In genomic region chr14:105860276-105860675, GRCm38 (mm10) we compare ENCODE assay signal across 29 mouse cellular contexts. TPM values are rescaled to one million over a fixed set of nuclear protein-coding genes. Genes with fewer than 3 reads are reported as not detected.
DNase-seq lines count a peak whose midpoint lies in the region; ATAC-seq and TF ChIP-seq lines count a peak whose summit lies in the region.
"Had no signal": no experiment of that assay in that cellular context is flagged by ENCODE, and none has a peak within 500 bp of the region (broad histone marks: within the 10 kb centered on the region; RNA-seq: fewer than 3 reads in every experiment).

No protein-coding gene starts in this region.

- H3K4me2 ChIP-seq in midbrain, embryonic 11.5 days = no peak overlapping the region
- no peak overlapping the region for H3K4me2 ChIP-seq in midbrain, postnatal 0 days (ENCODE audit: low read depth, low read length, poor library complexity, severe bottlenecking)
- H3K4me2 ChIP-seq: embryonic facial prominence, embryonic 13.5 days; embryonic facial prominence, embryonic 15.5 days; forebrain, embryonic 13.5 days; forebrain, embryonic 15.5 days had no signal

- no peak for TF ChIP-seq CTCF in midbrain, postnatal 0 days (IDR thresholded peaks at IDR 0.05)
- no peak for TF ChIP-seq CTCF in small intestine, adult 2 months (IDR thresholded peaks at IDR 0.05; ENCODE audit: extremely low read depth, insufficient read length, insufficient replicate concordance, low read depth, low read length)

- H3K4me1 ChIP-seq in midbrain, embryonic 11.5 days (ENCODE audit: control insufficient read depth, insufficient read depth, low read length) = peaks cover 2% of the 10 kb centered on the region; the same call in 1 of the 2 replicates
- no peaks in the 10 kb centered on the region for H3K4me1 ChIP-seq in midbrain, postnatal 0 days (ENCODE audit: insufficient read depth, low read length)
- H3K4me1 ChIP-seq in small intestine, adult 2 months (ENCODE audit: control insufficient read depth, insufficient read depth, insufficient read length, low read length) = peaks cover 14% of the 10 kb centered on the region
- H3K4me1 ChIP-seq: embryonic facial prominence, embryonic 13.5 days; embryonic facial prominence, embryonic 15.5 days; forebrain, embryonic 13.5 days; forebrain, embryonic 15.5 days had no signal

- 80% methylated on average over 4 of the region's 4 CpGs for WGBS in midbrain, embryonic 11.5 days
- WGBS in midbrain, postnatal 0 days = 92% methylated on average over 4 of the region's 4 CpGs
- 90% methylated on average over 4 of the region's 4 CpGs for WGBS in small intestine, adult 2 months

- no peak overlapping the region for H3K4me3 ChIP-seq in midbrain, embryonic 11.5 days (ENCODE audit: low read depth, low read length)
- no peak overlapping the region for H3K4me3 ChIP-seq in midbrain, postnatal 0 days (ENCODE audit: low read depth, low read length)
- H3K4me3 ChIP-seq in small intestine, adult 2 months (ENCODE audit: low read depth, low read length) = no peak overlapping the region
- H3K4me3 ChIP-seq: embryonic facial prominence, embryonic 13.5 days; embryonic facial prominence, embryonic 15.5 days; erythroblast, embryonic 14.5 days; forebrain, embryonic 13.5 days; forebrain, embryonic 15.5 days had no signal

- no peaks in the 10 kb centered on the region for H3K27me3 ChIP-seq in midbrain, embryonic 11.5 days (ENCODE audit: control insufficient read depth, insufficient read depth, low read length)
- H3K27me3 ChIP-seq in midbrain, postnatal 0 days (ENCODE audit: insufficient read depth, low read length) = no peaks in the 10 kb centered on the region
- no peaks in the 10 kb centered on the region for H3K27me3 ChIP-seq in small intestine, adult 2 months (ENCODE audit: control insufficient read depth, insufficient read depth, low read length)
- H3K27me3 ChIP-seq: CH12.LX; embryonic facial prominence, embryonic 13.5 days; embryonic facial prominence, embryonic 15.5 days; forebrain, embryonic 15.5 days; Patski had no signal

- no peak overlapping the region for H3K27ac ChIP-seq in midbrain, embryonic 11.5 days (ENCODE audit: low read depth, low read length)
- no peak overlapping the region for H3K27ac ChIP-seq in midbrain, postnatal 0 days (ENCODE audit: low read depth, low read length)
- H3K27ac ChIP-seq in small intestine, adult 2 months (ENCODE audit: insufficient read depth, low read depth, low read length) = peak overlapping the region; percentile 28; the same call in 1 of the 2 replicates
- H3K27ac ChIP-seq: embryonic facial prominence, embryonic 13.5 days; embryonic facial prominence, embryonic 15.5 days; forebrain, embryonic 13.5 days; forebrain, embryonic 15.5 days had no signal

- no peaks in the 10 kb centered on the region for H3K36me3 ChIP-seq in midbrain, embryonic 11.5 days (ENCODE audit: control insufficient read depth, insufficient read depth, low read length)
- no peaks in the 10 kb centered on the region for H3K36me3 ChIP-seq in midbrain, postnatal 0 days (ENCODE audit: insufficient read depth, low read length)
- H3K36me3 ChIP-seq in small intestine, adult 2 months (ENCODE audit: control insufficient read depth, insufficient read depth, low read length) = no peaks in the 10 kb centered on the region
- H3K36me3 ChIP-seq: embryonic facial prominence, embryonic 13.5 days; embryonic facial prominence, embryonic 15.5 days; forebrain, embryonic 15.5 days; G1E had no signal

- no peak for TF ChIP-seq POLR2A in small intestine, adult 2 months (IDR thresholded peaks at IDR 0.05; ENCODE audit: low read depth, low read length)

- ATAC-seq in midbrain, embryonic 11.5 days (ENCODE audit: low FRiP score) = no peak
- ATAC-seq in midbrain, postnatal 0 days (ENCODE audit: low FRiP score) = no peak
- no peak for ATAC-seq in erythroid progenitor cell, adult 5-6 weeks (replicated peaks; ENCODE audit: low FRiP score, poor library complexity, severe bottlenecking)
- ATAC-seq: activated CD4-positive, CD25-positive, alpha-beta regulatory T cell, adult 4 months; CD4-positive, CD25-positive, alpha-beta regulatory T cell, adult 4 months; forebrain, embryonic 13.5 days; forebrain, embryonic 15.5 days; forebrain, postnatal 0 days; Patski had no signal

- H3K9ac ChIP-seq in midbrain, embryonic 11.5 days (ENCODE audit: low read length) = no peak overlapping the region
- no peak overlapping the region for H3K9ac ChIP-seq in midbrain, postnatal 0 days (replicated peaks; ENCODE audit: low read length, poor library complexity, severe bottlenecking)
- H3K9ac ChIP-seq: embryonic facial prominence, embryonic 13.5 days; embryonic facial prominence, embryonic 15.5 days; forebrain, embryonic 13.5 days; forebrain, embryonic 15.5 days; forebrain, postnatal 0 days had no signal

- DNase-seq in midbrain, embryonic 11.5 days (ENCODE audit: low spot score, missing footprints) = peak; percentile 81
- DNase-seq in midbrain, postnatal 0 days (ENCODE audit: low spot score) = no peak
- peak; percentile 40 for DNase-seq in ES-CJ7 (ENCODE audit: low read depth, low spot score)
- DNase-seq in R1 (ENCODE audit: low read depth, low spot score) = peak; percentile 62
- no peak for DNase-seq in heart, adult 11 months
- DNase-seq in urinary bladder, adult 2 months (ENCODE audit: low spot score) = no peak
- DNase-seq: adrenal gland, adult 8-10 months; adrenal gland, postnatal 14 days; adrenal gland, postnatal 36 days; B cell, adult 2 months; cerebellum, adult 11-12 months; cerebellum, adult 8-10 months; cerebellum, adult 9-11 months; cerebellum, postnatal 14 days; cerebellum, postnatal 36 days; embryo, embryonic 11 days; forebrain, postnatal 0 days had no signal

- H3K9me3 ChIP-seq in midbrain, embryonic 11.5 days (ENCODE audit: control insufficient read depth, low read length) = no peaks in the 10 kb centered on the region
- peaks cover 4% of the 10 kb centered on the region; the same call in 1 of the 2 replicates for H3K9me3 ChIP-seq in midbrain, postnatal 0 days (ENCODE audit: low read length)
- H3K9me3 ChIP-seq: embryonic facial prominence, embryonic 13.5 days; embryonic facial prominence, embryonic 15.5 days; forebrain, embryonic 13.5 days; forebrain, embryonic 15.5 days had no signal

RNA-seq across cellular contexts. Expression of gene Spry2, which starts 36.3 kb away (rescaled TPM):
- polyA plus RNA-seq in midbrain, embryonic 11.5 days (2014; fragmentation: Nextera tagmentation; extraction: Ambion mirVana) = 27.0 and 28.0 TPM in 2 replicates
- 20.2 and 24.3 TPM in 2 replicates for total RNA-seq in midbrain, postnatal 0 days (2014; rRNA removed)
- polyA plus RNA-seq in midbrain, postnatal 0 days (2015; fragmentation: Nextera tagmentation; extraction: Ambion mirVana) = 38.1 and 39.2 TPM in 2 replicates
- 5.6 and 11.6 TPM in 2 replicates for polyA plus RNA-seq in small intestine, adult 2 months (2012; rRNA removed)
- 5.0 and 5.9 TPM in 2 replicates for total RNA-seq in erythroid progenitor cell, adult 5-6 weeks (2015; ENCODE audit: low replicate concordance)
- total RNA-seq in erythroid progenitor cell, adult 5-6 weeks (2017; ENCODE audit: low replicate concordance) = 4.6 TPM in 1 of 2 replicates, not detected in the other
- polyA plus RNA-seq in urinary bladder, adult 2 months (2012; rRNA removed) = 9.2 and 13.9 TPM in 2 replicates
- total RNA-seq: CH12.LX had no signal
- polyA plus RNA-seq: activated CD4-positive, CD25-positive, alpha-beta regulatory T cell, adult 4 months; erythroblast, embryonic 14.5 days; G1E had no signal

Comparison
In these comparisons a context has a peak if more than half of its experiments do, and no peak if none do; other contexts are left out.
1. DNase-seq: peak in midbrain, embryonic 11.5 days (single experiment), ES-CJ7 (single experiment) and R1 (single experiment); none in midbrain, postnatal 0 days (single experiment), heart, adult 11 months (single experiment) and urinary bladder, adult 2 months (single experiment).